Mouse (Mus musculus) ES-Bruce4 (cell line): Measurements from ENCODE around the gene Slc9a9.

Experiments
- EP300 ChIP-seq: IDR thresholded peaks from 2 replicates; pipeline ENCODE4 v1.6.1; 2011; ENCODE audit warnings: low read depth, low read length; ENCODE audit not compliant: insufficient read depth
- POLR2A ChIP-seq: IDR thresholded peaks from one replicate; pipeline ENCODE4 v1.8.1; 2011; ENCODE audit warnings: low read length; ENCODE audit not compliant: insufficient read depth

- TF ChIP-seq POLR2A (no peak), EP300 (no peak)
These were observed 402.8 kb downstream of the Slc9a9 start for GRCm38 (mm10) chr9:95072450-95072955.
